Mouse (Mus musculus) heart, embryonic 11.5 days (tissue): ENCODE data around the gene Muc16. TPM values are rescaled to one million over a fixed set of nuclear protein-coding genes. Genes with fewer than 3 reads are reported as not detected.

Source experiments
- ATAC-seq: fragments of 200-750 bp; cut with Nextera tagmentation; replicated peaks from 2 replicates; pipeline ENCODE4 v1.8.0; 2017; ENCODE audit warnings: moderate library complexity; ENCODE audit not compliant: insufficient number of reproducible peaks, low FRiP score, low TSS enrichment
- H3K27ac ChIP-seq: fragments of 300-500 bp; sonication (generic); 2 replicates; pipeline ENCODE4 v1.5.1; 2014; ENCODE audit warnings: mild to moderate bottlenecking, low read depth, low read length
- H3K27me3 ChIP-seq: fragments of 300-500 bp; sonication (generic); 2 replicates; pipeline ENCODE4 v1.6.1; 2014; ENCODE audit warnings: mild to moderate bottlenecking, low read length, mixed read lengths; ENCODE audit not compliant: control insufficient read depth, insufficient read depth
- H3K36me3 ChIP-seq: fragments of 300-500 bp; sonication (generic); 2 replicates; pipeline ENCODE4 v1.6.1; 2014; ENCODE audit warnings: mild to moderate bottlenecking, low read length, moderate library complexity, mixed read lengths; ENCODE audit not compliant: control insufficient read depth, insufficient read depth
- H3K4me1 ChIP-seq: fragments of 300-500 bp; sonication (generic); 2 replicates; pipeline ENCODE4 v1.6.1; 2014; ENCODE audit warnings: low read length; ENCODE audit not compliant: control insufficient read depth, insufficient read depth
- H3K4me2 ChIP-seq: fragments of 300-500 bp; sonication (generic); 2 replicates; pipeline ENCODE4 v1.6.1; 2014; ENCODE audit warnings: mild to moderate bottlenecking, moderate library complexity
- H3K4me3 ChIP-seq: fragments of 300-500 bp; sonication (generic); 2 replicates; pipeline ENCODE4 v1.5.1; 2014; ENCODE audit warnings: low read depth, low read length
- H3K9ac ChIP-seq: fragments of 300-500 bp; sonication (generic); 2 replicates; pipeline ENCODE4 v1.6.1; 2014; ENCODE audit warnings: mild to moderate bottlenecking, low read depth, low read length, moderate library complexity
- H3K9me3 ChIP-seq: fragments of 300-500 bp; sonication (generic); replicated peaks from 2 replicates; pipeline ENCODE4 v1.6.1; 2016; ENCODE audit warnings: low read length; ENCODE audit not compliant: control insufficient read depth
- WGBS: fragments of 180-500 bp; shearing (Covaris S2); extraction: QIAGEN DNeasy Blood & Tissue Kit; methylation state at CpG from one replicate; pipeline ENCODE4 v1.1.7; 2014; ENCODE audit not compliant: insufficient replicate concordance; 5-methylcytosine and 5-hydroxymethylcytosine counted together
- microRNA-seq: library from miRNA; unstranded; fragments of <30 nt; microRNA quantifications from one replicate; pipeline ENCODE4, GENCODE M21; 2016; ENCODE audit warnings: borderline number of aligned reads
- polyA plus RNA-seq: library from polyadenylated mRNA; unstranded; fragments of >200 nt; fragmentation: Nextera tagmentation; extraction: Ambion mirVana; gene quantifications from 2 replicates; pipeline ENCODE4 v1.2.1, GENCODE M21; 2014

Muc16 gene
- polyA plus RNA-seq, 1 experiment from 2014 or later = 1.0 TPM

GRCm38 (mm10) chr9:18473324-18474128 lies 200.8 kb downstream of the Muc16 start:
- peak overlapping the region; percentile 66 for H3K4me3 ChIP-seq
- no peaks in the 10 kb centered on the region for H3K9me3 ChIP-seq
- WGBS = 4% methylated on average over 39 of the region's 39 CpGs
- peak overlapping the region; percentile 82 for H3K9ac ChIP-seq
- ATAC-seq = peak; percentile 91
- peak overlapping the region; percentile 78 for H3K27ac ChIP-seq
- H3K36me3 ChIP-seq = no peaks in the 10 kb centered on the region
- H3K27me3 ChIP-seq = no peaks in the 10 kb centered on the region
- H3K4me1 ChIP-seq = no peaks in the 10 kb centered on the region
- H3K4me2 ChIP-seq = peak overlapping the region; percentile 82

GRCm38 (mm10) chr9:18468005-18468404 lies 206.3 kb downstream of the Muc16 start:
- H3K36me3 ChIP-seq = 0 out of 2 replicates have a peak, but pooled peaks cover 2% of the 10 kb centered on the region
- H3K4me2 ChIP-seq = no peak overlapping the region
- ATAC-seq = no peak
- H3K27ac ChIP-seq = no peak overlapping the region
- no peak overlapping the region for H3K9ac ChIP-seq
- no peaks in the 10 kb centered on the region for H3K4me1 ChIP-seq
- H3K27me3 ChIP-seq = no peaks in the 10 kb centered on the region
- 69% methylated on average over 3 of the region's 3 CpGs for WGBS
- H3K4me3 ChIP-seq = no peak overlapping the region
- no peaks in the 10 kb centered on the region for H3K9me3 ChIP-seq

GRCm38 (mm10) chr9:18467350-18467749 lies 207.0 kb downstream of the Muc16 start:
- Histone ChIP-seq H3K36me3 (0 out of 2 replicates have a peak, but pooled peaks cover 2% of the 10 kb centered on the region), H3K4me1 (no peaks in the 10 kb centered on the region), H3K4me3 (no peak overlapping the region), H3K27ac (no peak overlapping the region), H3K27me3 (no peaks in the 10 kb centered on the region), H3K9me3 (no peaks in the 10 kb centered on the region), H3K9ac (no peak overlapping the region), H3K4me2 (no peak overlapping the region)
- ATAC-seq = no peak
- 69% methylated on average over 3 of the region's 3 CpGs for WGBS

GRCm38 (mm10) chr9:18456520-18456919 lies 217.8 kb downstream of the Muc16 start:
- no peak overlapping the region for H3K4me3 ChIP-seq
- H3K4me1 ChIP-seq = no peaks in the 10 kb centered on the region
- peaks cover 17% of the 10 kb centered on the region for H3K36me3 ChIP-seq
- peaks cover 7% of the 10 kb centered on the region for H3K9me3 ChIP-seq
- H3K27me3 ChIP-seq = no peaks in the 10 kb centered on the region
- H3K4me2 ChIP-seq = no peak overlapping the region
- no peak overlapping the region for H3K27ac ChIP-seq
- no peak overlapping the region for H3K9ac ChIP-seq
- WGBS = 78% methylated on average over 4 of the region's 4 CpGs
- ATAC-seq = no peak

Small RNA genes lying within 50 kb of the gene (microRNA-seq; reads per million reads assigned to microRNA genes)
- not detected for gene Gm22854

Other genes with a start within 250 kb of the Muc16 start
- not detected in 2 replicates for gene Mbd3l2, start 243.9 kb downstream of the Muc16 start, polyA plus RNA-seq
- 3.0 and 4.5 TPM in 2 replicates for gene Zfp558, start 196.3 kb downstream of the Muc16 start, polyA plus RNA-seq
- gene Mbd3l1, start 196.2 kb downstream of the Muc16 start, polyA plus RNA-seq = not detected in 2 replicates
- not detected in 2 replicates for gene Olfr24, start 89.5 kb upstream of the Muc16 start, polyA plus RNA-seq
- not detected in 2 replicates for gene Olfr828, start 145.0 kb upstream of the Muc16 start, polyA plus RNA-seq
- not detected in 2 replicates for gene Olfr829, start 180.4 kb upstream of the Muc16 start, polyA plus RNA-seq
- gene Olfr830, start 200.2 kb upstream of the Muc16 start, polyA plus RNA-seq = not detected in 2 replicates